Mouse (Mus musculus): Measurements from ENCODE around the gene 1700092M07Rik.

- TF ChIP-seq POLR2A (IDR thresholded peaks at IDR 0.05; ENCODE audit: low read depth, low read length) (no peak), CTCF (IDR thresholded peaks at IDR 0.05; ENCODE audit: extremely low read depth, insufficient read length, insufficient replicate concordance, low read depth, low read length) (no peak)
These were observed 16.8 kb upstream of the 1700092M07Rik start for GRCm38 (mm10) chr19:8723574-8724346.

Data from small intestine, adult 2 months (tissue).